Mouse (Mus musculus): ENCODE results near the gene Dera.

Dera gene

DNA sequence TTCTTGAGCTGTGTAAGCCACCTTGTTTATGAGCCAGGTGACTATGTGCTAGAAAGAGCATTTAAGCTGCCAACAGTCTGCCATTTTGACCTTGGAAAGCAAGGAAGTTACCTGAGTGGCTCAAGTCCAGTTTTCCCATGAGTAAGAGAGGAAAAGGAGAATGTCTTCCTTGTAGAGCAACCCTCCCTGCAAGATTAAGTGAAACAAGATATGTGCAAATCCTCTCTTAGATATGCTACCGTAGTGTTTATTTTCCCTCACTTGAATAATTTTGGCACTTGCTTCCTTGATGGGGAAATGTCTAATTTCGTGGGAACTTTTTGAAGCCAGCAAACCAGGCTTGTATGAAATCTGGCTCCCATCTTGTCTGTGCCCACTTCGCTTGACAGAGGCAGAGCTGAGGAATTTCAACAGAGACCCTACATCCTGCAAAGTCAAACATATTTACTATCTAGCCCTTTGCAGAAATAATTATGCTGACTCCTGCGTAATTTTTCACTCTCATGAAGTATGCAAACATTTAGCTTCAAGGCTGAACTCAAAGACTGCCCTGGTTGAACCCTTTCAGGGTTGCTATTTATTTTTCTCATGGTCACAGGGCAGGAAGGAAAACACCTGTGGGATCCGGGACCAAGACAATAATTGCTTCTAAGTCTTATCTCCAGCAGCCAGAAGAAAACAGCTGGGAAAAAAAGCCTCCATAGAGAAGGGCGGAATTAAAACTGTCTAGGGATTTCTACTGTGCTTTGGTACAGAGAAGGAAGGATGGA, 132.0 kb downstream of the Dera start:
- no peak for DNase-seq (ENCODE audit: low spot score)

DNA sequence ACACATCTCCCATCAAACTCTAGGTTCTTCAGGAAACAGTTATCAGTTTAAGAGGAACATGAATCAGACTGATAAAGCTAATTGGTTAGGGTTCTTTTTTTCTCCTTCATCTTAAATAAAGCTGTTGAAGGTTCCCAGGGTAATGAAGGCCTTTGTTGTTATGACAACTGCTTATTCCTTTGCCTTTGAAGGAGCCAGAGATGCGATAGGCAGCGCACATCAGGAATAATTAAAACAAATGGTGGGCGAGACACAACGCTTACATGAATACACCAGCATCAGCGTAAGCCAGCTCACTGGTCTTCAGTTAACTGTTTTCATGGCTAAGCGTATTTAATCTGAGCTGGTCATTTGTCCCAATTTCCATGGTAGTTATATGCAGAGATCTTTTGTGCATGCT, 132.9 kb downstream of the Dera start:
- DNase-seq (ENCODE audit: low spot score) = no peak

DNA sequence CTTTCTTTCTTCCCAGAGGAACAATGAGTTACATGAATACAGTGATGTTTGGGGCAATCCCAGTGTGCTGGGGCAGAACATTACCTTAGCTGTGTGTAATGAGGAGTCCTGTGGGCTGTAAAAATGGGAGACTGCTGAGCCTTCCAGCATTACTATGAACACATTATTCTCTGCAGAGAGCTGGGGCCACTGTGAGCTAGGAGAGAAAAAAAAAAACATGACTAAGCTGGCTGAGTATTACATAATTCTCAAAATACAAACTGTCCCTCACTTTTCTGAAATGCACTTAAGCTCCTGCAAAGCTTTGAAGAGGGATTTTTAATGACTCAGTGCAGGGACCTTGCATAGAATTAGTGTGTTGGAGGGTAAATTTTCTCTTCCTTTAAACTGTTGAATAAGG, 143.3 kb downstream of the Dera start:
- DNase-seq (ENCODE audit: low spot score) = no peak

DNA sequence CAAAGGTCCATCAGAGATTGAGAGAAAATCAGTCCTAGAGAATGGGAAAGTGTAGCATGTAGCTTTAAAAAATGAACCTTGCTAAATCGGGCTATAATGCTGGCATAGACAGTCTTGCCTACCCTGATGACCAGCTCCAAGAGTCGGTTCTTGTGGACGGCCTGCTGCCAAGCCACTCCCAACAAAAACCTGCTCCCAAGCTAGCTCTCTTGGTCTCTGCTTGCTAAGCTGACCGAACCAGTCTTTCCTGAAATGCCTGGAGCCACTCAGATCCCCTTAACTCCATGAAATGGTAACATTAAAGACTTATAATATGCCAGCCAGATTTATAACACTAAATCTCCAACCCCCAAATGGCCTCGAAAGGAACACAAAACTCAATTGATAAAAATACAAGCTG, 146.9 kb downstream of the Dera start:
- DNase-seq (ENCODE audit: low spot score) = no peak
